Mouse (Mus musculus) gastrocnemius, postnatal 14 days (tissue): ENCODE results near the gene Wdr18. TPM values are rescaled to one million over a fixed set of nuclear protein-coding genes. Genes with fewer than 3 reads are reported as not detected.

ENCODE experiments used
- DNase-seq: peaks from one replicate; pipeline ENCODE4 v3.0.0; 2021; ENCODE audit warnings: mixed read lengths
- intact Hi-C: fragments of 180-260 bp; cut with DNase I; formaldehyde crosslinking; loops from one replicate; pipeline ENCODE4 v1.15.1; 2025; ENCODE audit warnings: low total_unique reads
- total RNA-seq, 2 experiments: library from RNA; stranded (reverse); gene quantifications; 2 replicates each; pipeline ENCODE4 v1.2.3; 2021

Wdr18 gene
- total RNA-seq, 2 experiments from 2014 or later: 18.7 to 23.0 TPM

DNA sequence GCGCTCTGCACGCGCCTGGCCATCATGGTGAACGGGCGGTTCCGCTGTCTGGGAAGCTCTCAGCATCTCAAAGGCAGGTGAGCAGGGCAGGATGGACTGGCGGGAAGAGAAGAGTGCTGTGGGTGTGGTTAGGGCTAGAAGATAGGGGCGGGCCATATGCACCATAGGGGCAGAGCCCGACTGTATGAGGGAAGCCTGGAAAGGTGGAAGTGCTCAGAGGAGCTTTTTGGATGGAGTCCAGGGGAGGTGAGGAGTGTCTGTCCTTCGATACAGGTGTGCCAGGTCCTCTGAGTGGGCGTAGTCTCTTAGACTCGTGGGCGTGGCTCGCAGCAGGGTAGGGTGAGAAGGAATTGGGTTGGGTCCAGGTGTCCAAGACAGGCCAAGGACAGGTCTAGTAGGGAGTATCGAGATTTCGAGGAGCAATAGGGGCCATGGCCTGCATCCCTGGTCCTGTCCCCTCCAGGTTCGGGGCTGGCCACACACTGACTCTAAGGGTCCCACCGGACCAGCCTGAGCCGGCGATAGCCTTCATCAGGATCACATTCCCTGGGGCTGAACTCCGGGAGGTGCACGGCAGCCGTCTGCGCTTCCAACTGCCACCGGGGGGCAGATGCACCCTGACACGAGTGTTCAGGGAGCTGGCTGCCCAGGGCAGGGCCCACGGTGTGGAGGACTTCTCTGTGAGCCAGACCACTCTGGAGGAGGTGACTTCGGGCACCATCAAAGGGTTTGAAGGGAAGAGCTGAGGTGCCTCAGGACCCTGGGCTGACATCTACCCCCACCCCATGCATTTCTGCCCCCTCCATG lies 54.7 kb downstream of the Wdr18 start:
- intact Hi-C loops: no loop called here
- no peak for DNase-seq

DNA sequence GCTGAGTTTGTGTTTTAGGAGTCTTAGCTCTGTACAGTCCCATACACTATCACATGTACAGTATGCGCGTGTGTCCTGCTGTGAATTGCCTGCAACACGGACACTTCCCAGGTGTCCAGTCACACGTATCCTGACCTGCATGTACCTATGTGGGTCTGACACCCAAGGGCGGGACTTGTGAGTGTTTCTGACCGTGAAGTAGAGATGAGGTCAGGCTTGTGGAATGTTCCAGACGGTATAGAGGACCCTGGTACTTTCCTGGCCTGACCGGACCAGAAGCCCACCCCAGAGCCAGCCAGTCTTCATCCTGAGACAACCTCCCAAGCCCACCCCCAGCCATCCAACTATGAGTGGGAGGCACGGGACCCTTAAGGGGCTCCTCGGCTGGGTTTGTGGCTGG lies 55.6 kb downstream of the Wdr18 start:
- intact Hi-C loops: no loop called here
- no peak for DNase-seq

DNA sequence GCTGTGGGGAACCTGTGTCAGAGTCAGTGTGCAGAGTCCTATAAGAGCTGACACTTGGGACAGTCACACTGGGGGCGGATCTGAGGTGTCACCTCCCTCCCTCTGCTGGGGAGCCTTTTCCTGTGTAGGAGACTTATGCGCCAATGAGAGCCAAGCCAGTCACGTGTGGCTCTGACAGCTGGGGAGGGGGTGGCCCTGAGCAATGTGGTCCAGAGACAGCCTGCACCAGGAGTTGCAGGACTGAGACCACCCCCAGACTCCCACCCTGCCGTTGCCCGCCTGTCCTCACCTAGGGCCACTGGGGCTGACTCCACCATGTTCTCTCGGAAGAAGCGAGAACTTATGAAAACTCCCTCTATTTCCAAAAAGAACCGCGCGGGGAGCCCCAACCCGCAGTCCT lies 56.6 kb downstream of the Wdr18 start, which contains the start of gene Arhgap45:
TSS of gene Arhgap45 (plus strand) at position 143 of the 400 bp plus-strand sequence.
- no peak for DNase-seq

DNA sequence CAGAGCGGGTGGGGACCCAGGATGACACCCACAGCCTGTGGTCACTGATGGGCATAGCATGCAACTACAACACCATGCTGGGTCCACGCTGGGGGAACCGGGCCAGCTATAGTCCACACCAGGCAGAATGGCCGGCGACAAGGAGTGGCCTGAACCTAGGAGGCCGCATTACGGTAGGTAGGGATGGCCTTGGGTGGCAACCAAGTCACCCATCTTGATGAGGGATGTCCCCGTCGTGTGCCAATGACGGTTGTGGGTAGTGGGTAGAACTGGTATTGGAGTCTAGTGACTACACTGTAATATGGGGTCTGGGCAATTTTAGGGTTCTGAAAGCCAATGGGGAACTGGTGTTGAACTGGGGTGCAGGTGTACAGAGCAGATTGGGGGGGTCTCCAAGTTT lies 57.0 kb downstream of the Wdr18 start:
- intact Hi-C loops: no loop called here

More for the DNA sequence above, 56.6 kb downstream of the Wdr18 start, which contains the start of gene Arhgap45:
- intact Hi-C loops: no loop called here

DNA sequence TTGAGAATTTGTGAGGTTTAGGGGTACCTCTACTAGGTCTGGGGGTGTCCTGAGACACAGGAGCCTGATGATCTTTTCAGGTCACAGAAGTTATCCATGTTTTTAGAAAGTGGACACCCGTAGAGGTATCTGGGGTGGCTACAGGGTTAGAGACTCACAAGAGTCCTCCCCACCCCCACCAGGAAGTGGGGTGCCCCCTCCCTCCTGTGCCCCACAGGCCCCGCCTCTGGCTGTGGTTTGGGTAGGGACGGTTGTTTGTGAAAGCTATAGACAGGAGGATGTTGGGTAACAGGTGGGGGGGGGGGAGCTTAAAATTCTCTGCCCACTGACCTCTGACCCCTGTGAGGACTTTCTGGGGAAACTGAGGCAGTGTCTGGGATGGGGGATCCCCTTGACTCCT lies 57.4 kb downstream of the Wdr18 start:
- DNase-seq: no peak
- intact Hi-C loops: no loop called here

More for the DNA sequence above, 57.0 kb downstream of the Wdr18 start:
- DNase-seq: no peak

DNA sequence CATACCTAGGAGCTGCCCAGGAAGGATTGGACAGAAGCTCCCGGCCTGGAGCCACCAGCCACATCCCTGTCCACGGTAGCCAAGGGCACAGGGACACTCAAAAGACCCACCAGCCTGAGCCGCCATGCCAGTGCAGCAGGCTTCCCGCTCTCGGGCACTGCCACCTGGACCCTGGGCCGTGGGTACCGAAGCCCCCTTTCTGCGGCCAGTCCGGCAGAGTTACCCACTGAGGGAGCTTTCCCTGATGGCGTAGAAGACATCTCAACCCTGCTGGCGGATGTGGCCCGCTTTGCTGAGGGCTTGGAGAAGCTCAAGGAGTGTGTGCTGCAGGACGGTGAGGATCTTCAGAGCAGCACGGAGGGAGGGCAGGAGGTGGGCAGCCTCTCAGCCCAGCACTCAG lies 57.8 kb downstream of the Wdr18 start:
- no peak for DNase-seq
- intact Hi-C loops: no loop called here

DNA sequence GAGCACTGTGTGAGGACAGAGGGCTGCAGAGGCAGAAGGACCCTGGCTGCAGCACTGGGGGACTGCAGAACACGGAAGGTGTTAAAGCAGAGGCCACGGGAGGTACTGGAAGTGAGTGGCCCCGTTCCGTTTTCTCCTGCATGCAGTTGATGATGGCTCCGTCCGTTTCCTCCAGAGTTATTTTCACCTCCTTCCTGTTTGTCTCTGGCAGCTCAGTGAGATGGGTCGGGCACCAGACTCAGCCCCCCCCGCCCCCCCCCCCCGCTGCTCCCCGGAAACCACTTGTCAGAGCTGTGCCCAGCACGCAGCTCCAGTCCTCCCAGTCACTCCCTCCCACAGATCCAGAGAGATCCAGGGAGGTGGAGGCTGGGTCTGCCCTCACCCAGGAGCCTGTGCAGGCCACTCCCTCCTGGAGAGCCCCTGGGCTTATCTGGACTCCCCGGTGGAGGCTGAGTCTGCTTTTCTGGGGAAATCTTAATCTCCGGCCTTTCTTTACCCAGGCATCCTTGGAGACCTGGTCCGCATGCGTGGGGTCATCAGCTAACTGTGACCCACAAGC lies 58.9 kb downstream of the Wdr18 start:
- intact Hi-C loops: no loop called here
- DNase-seq: no peak

DNA sequence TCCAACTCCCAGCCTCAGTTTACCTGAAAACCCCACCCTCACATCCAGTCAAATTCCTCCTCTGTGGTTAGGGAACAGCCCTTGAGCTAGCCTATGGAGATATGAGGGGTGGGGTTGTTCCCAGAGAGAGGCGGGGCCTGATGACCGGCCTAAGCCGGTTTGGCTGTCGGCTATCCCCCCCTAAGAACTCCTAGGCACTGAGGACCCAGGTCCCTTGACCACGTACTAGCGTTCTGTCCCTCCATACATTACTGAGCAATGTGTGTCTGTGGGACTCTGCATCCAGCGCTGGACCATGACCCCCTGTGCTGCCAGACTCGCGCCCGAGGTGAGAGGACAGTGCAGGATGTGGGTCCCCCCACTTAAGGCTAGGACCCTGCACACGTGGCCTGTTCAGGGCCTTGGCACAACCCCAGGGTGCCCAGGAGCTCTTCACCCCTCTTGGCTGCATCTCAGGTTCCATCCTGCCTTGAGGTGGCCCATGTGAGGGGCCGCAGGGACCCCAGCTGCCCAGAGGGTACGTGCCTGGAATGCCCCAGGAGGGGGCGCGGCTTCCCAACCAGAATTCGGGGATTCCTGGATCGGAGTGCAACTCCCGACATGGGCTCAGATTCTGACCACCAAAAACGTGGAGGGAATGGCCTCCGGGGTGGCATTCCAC lies 59.6 kb downstream of the Wdr18 start:
- DNase-seq: no peak

More for the DNA sequence above, 59.6 kb downstream of the Wdr18 start:
- intact Hi-C loops: no loop called here

Other genes starting within 250 kb of the Wdr18 start
- under 1 TPM; 0.42 to 0.78 TPM for gene Hcn2, start 243.5 kb upstream of the Wdr18 start, total RNA-seq
- gene Polrmt, start 213.6 kb upstream of the Wdr18 start, total RNA-seq: 10 to 100 TPM; 21.5 to 21.6 TPM
- gene Fgf22, start 205.1 kb upstream of the Wdr18 start, total RNA-seq: not detected
- 10 to 100 TPM; 25.9 to 30.6 TPM for gene Rnf126, start 193.2 kb upstream of the Wdr18 start, total RNA-seq
- 1 to 10 TPM; 1.3 to 2.2 TPM for gene Fstl3, start 182.9 kb upstream of the Wdr18 start, total RNA-seq
- gene Prss57, start 169.2 kb upstream of the Wdr18 start, total RNA-seq: not detected
- gene Palm, start 166.6 kb upstream of the Wdr18 start, total RNA-seq: 10 to 100 TPM; 25.7 to 33.5 TPM
- under 1 TPM in 1 of 2 experiments, not detected in 1; 0.35 TPM for gene Misp, start 139.2 kb upstream of the Wdr18 start, total RNA-seq
- gene Ptbp1, start 105.7 kb upstream of the Wdr18 start, total RNA-seq: 10 to 100 TPM; 40.3 to 48.1 TPM
- gene Prtn3, start 85.7 kb upstream of the Wdr18 start, total RNA-seq: not detected
- gene Plppr3, start 85.5 kb upstream of the Wdr18 start, total RNA-seq: under 1 TPM; 0.09 to 0.29 TPM
- not detected for gene Elane, start 73.9 kb upstream of the Wdr18 start, total RNA-seq
- 10 to 100 TPM in 1 of 2 experiments, 1 to 10 TPM in 1; 3.6 to 16.6 TPM for gene Cfd, start 69.3 kb upstream of the Wdr18 start, total RNA-seq
- 10 to 100 TPM; 37.7 to 38.1 TPM for gene Med16, start 51.2 kb upstream of the Wdr18 start, total RNA-seq
- not detected for gene Gm26602, start 49.3 kb upstream of the Wdr18 start, total RNA-seq
- gene Kiss1r, start 43.2 kb upstream of the Wdr18 start, total RNA-seq: under 1 TPM; 0.27 to 0.44 TPM
- 100 to 1,000 TPM in 1 of 2 experiments, 10 to 100 TPM in 1; 98.8 to 106 TPM for gene R3hdm4, start 38.9 kb upstream of the Wdr18 start, total RNA-seq
- gene Arid3a, start 33.1 kb upstream of the Wdr18 start, total RNA-seq: 1 to 10 TPM; 2.4 to 2.7 TPM
- under 1 TPM; 0.11 to 0.25 TPM for gene Grin3b, start 10.6 kb downstream of the Wdr18 start, total RNA-seq
- gene Tmem259, start 24.2 kb downstream of the Wdr18 start, total RNA-seq: 10 to 100 TPM; 76.2 to 84.5 TPM
- 10 to 100 TPM; 19.2 to 24.8 TPM for gene Cnn2, start 28.4 kb downstream of the Wdr18 start, total RNA-seq
- gene Abca7, start 36.3 kb downstream of the Wdr18 start, total RNA-seq: 1 to 10 TPM; 4.2 TPM
- gene Arhgap45, start 56.5 kb downstream of the Wdr18 start, total RNA-seq: 1 to 10 TPM; 1.7 to 1.9 TPM
- 10 to 100 TPM; 45.3 to 55.6 TPM for gene Polr2e, start 79.6 kb downstream of the Wdr18 start, total RNA-seq
- 100 to 1,000 TPM; 389 TPM for gene Gpx4, start 87.0 kb downstream of the Wdr18 start, total RNA-seq
- 1 to 10 TPM; 6.2 to 6.3 TPM for gene Sbno2, start 145.4 kb downstream of the Wdr18 start, total RNA-seq
- gene Stk11, start 155.7 kb downstream of the Wdr18 start, total RNA-seq: 10 to 100 TPM; 87.6 to 98.0 TPM
- gene Atp5d, start 178.5 kb downstream of the Wdr18 start, total RNA-seq: 100 to 1,000 TPM; 657 to 736 TPM
- 1 to 10 TPM; 1.6 TPM for gene Cbarp, start 180.7 kb downstream of the Wdr18 start, total RNA-seq
- 10 to 100 TPM; 40.3 to 43.6 TPM for gene Midn, start 188.1 kb downstream of the Wdr18 start, total RNA-seq
- 10 to 100 TPM; 41.4 to 41.5 TPM for gene Cirbp, start 205.8 kb downstream of the Wdr18 start, total RNA-seq
- gene 1600002K03Rik, start 212.8 kb downstream of the Wdr18 start, total RNA-seq: 1 to 10 TPM; 3.3 to 4.2 TPM
- gene Efna2, start 219.3 kb downstream of the Wdr18 start, total RNA-seq: under 1 TPM; 0.58 to 0.98 TPM